Mouse (Mus musculus) heart, embryonic 13.5 days (tissue): ENCODE results near the gene Fam13a. TPM values are rescaled to one million over a fixed set of nuclear protein-coding genes. Genes with fewer than 3 reads are reported as not detected.

ENCODE experiments used
- ATAC-seq: fragments of 200-750 bp; cut with Nextera tagmentation; 2 replicates; pipeline ENCODE4 v1.8.0; 2017; ENCODE audit warnings: moderate TSS enrichment; ENCODE audit not compliant: insufficient number of reproducible peaks, low FRiP score, low TSS enrichment; ENCODE audit errors: extremely low read depth
- H3K27ac ChIP-seq: fragments of 300-500 bp; sonication (generic); replicated peaks from 2 replicates; pipeline ENCODE4 v1.5.1; 2015; ENCODE audit warnings: moderate library complexity, mild to moderate bottlenecking, inconsistent platforms
- H3K27me3 ChIP-seq: fragments of 300-500 bp; sonication (generic); replicated peaks from 2 replicates; pipeline ENCODE4 v1.6.1; 2015; ENCODE audit warnings: mild to moderate bottlenecking, inconsistent platforms
- H3K36me3 ChIP-seq: fragments of 300-500 bp; sonication (generic); 2 replicates; pipeline ENCODE4 v1.6.1; 2015; ENCODE audit warnings: mild to moderate bottlenecking, inconsistent platforms
- H3K4me1 ChIP-seq: fragments of 300-500 bp; sonication (generic); 2 replicates; pipeline ENCODE4 v1.6.1; 2015; ENCODE audit warnings: inconsistent platforms
- H3K4me2 ChIP-seq: fragments of 300-500 bp; sonication (generic); 2 replicates; pipeline ENCODE4 v1.6.1; 2015; ENCODE audit warnings: inconsistent platforms, mild to moderate bottlenecking, moderate library complexity
- H3K4me3 ChIP-seq: fragments of 300-500 bp; sonication (generic); 2 replicates; pipeline ENCODE4 v1.5.1; 2015; ENCODE audit warnings: moderate library complexity, mild to moderate bottlenecking, inconsistent platforms
- H3K9ac ChIP-seq: fragments of 300-500 bp; sonication (generic); 2 replicates; pipeline ENCODE4 v1.6.1; 2015; ENCODE audit warnings: inconsistent platforms, mild to moderate bottlenecking, moderate library complexity
- H3K9me3 ChIP-seq: fragments of 300-500 bp; sonication (generic); 2 replicates; pipeline ENCODE4 v1.6.1; 2016; ENCODE audit warnings: inconsistent platforms
- WGBS: fragments of 180-500 bp; shearing (Covaris S2); methylation state at CpG from one replicate; pipeline ENCODE4 v1.1.7; 2015; ENCODE audit warnings: mixed read lengths; 5-methylcytosine and 5-hydroxymethylcytosine counted together
- polyA plus RNA-seq: library from polyadenylated mRNA; unstranded; fragments of >200 nt; fragmentation: Nextera tagmentation; extraction: Ambion mirVana; gene quantifications from 2 replicates; pipeline ENCODE4 v1.2.1, GENCODE M21; 2015

The Fam13a gene
- polyA plus RNA-seq, 1 experiment from 2014 or later, result 5.7 TPM

DNA sequence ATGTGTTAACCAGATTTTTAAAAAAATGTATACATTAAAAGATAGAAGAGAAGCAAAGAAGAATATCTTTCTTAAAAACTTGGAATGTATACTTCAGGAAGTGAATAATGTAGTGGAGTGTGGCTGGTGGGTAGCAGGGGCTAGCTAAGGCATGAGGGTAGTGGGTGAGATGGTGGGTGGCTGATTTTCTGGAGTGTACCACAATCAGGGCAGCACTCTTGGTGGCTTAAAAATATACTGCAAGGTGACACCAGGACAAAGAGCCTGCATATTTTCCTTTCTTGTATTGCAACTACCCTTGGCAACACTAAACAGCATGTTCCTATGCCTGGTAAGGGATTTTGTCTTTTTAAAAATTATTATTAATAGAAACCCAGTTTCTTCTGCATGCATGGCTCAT, 59.8 kb downstream of the Fam13a start:
- Histone ChIP-seq H3K27me3 (no peaks in the 10 kb centered on the region), H3K4me1 (peaks cover 5% of the 10 kb centered on the region; the same call in 1 of the 2 replicates), H3K4me3 (no peak overlapping the region), H3K4me2 (no peak overlapping the region), H3K27ac (no peak overlapping the region), H3K9me3 (no peaks in the 10 kb centered on the region), H3K36me3 (peaks cover 10% of the 10 kb centered on the region; the same call in 1 of the 2 replicates), H3K9ac (no peak overlapping the region)
- ATAC-seq, result no peak

DNA sequence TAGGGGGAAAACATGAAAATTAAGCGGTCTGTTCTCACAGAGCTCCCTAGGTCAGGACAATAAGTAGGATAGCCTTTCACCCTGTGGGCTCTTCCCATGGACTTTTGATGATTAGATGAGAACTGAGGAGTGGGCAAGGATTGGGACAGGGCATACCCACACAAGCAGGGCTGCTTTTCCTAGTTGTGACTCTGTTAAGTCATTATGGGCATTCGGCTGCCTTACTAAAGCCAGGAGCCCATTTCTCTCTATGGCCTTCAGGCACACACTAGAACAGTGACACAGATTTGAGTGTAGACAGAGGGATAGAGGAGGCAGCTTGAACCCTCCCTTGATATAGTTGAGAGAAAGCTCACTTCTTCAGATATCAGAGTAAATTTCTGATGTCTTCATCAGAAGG, 60.3 kb downstream of the Fam13a start:
- Histone ChIP-seq H3K9ac (no peak overlapping the region), H3K27me3 (no peaks in the 10 kb centered on the region), H3K4me2 (no peak overlapping the region), H3K9me3 (no peaks in the 10 kb centered on the region), H3K4me1 (peaks cover 5% of the 10 kb centered on the region; the same call in 1 of the 2 replicates), H3K36me3 (peaks cover 6% of the 10 kb centered on the region; the same call in 1 of the 2 replicates), H3K4me3 (no peak overlapping the region), H3K27ac (no peak overlapping the region)
- WGBS, result 82% methylated on average over 2 of the region's 2 CpGs
- ATAC-seq, result no peak

DNA sequence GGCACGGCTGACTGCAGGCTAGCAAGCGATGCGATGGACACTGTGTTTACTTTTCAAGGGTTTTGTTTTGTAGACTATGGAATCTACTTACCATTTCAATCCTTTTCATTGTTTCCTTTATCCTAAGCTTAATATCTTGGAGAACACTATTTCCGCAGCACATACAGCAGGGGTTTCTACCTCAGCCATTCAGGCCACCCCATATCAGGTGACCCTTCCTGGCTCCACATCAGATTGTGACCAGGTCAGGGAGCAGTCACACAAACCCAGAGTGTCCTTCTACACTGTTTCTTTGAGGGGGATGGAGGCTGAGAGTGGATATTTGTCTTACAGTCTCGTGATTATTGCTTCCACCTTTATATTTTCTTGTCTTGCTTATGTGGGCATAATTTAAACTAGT, 61.7 kb downstream of the Fam13a start:
- no peak overlapping the region for H3K4me3 ChIP-seq
- H3K9ac ChIP-seq, result no peak overlapping the region
- ATAC-seq, result no peak
- H3K9me3 ChIP-seq, result no peaks in the 10 kb centered on the region
- no peaks in the 10 kb centered on the region for H3K27me3 ChIP-seq
- WGBS, result 79% methylated on average over 5 of the region's 5 CpGs
- 0 out of 2 replicates have a peak, but pooled peaks cover 5% of the 10 kb centered on the region for H3K36me3 ChIP-seq
- peaks cover 5% of the 10 kb centered on the region; the same call in 1 of the 2 replicates for H3K4me1 ChIP-seq
- H3K27ac ChIP-seq, result no peak overlapping the region
- no peak overlapping the region for H3K4me2 ChIP-seq

DNA sequence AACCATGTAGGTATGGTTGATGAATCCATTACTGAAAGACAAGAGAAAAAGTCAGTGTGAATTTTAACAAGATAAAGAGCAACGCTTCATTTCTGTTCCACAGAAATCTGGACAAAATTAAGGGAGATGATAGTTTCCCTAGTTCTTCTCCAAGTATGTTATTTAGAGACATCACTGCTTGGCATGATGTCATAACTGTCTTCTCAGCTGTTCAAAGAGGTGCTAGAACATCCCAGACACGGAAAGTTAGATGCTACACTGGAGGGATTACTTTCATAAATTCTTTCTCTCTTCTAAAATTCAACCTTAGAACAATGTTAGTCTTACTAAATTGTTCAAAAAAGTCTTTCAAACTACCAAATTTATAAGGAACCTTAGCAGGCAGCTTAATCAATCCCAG, 63.8 kb downstream of the Fam13a start:
- WGBS, result 80% methylated on average over 2 of the region's 2 CpGs
- Histone ChIP-seq H3K4me3 (no peak overlapping the region), H3K4me1 (peaks cover 5% of the 10 kb centered on the region; the same call in 1 of the 2 replicates), H3K4me2 (no peak overlapping the region), H3K36me3 (peaks cover 9% of the 10 kb centered on the region), H3K27me3 (no peaks in the 10 kb centered on the region), H3K9me3 (no peaks in the 10 kb centered on the region), H3K27ac (no peak overlapping the region), H3K9ac (no peak overlapping the region)
- ATAC-seq, result no peak

DNA sequence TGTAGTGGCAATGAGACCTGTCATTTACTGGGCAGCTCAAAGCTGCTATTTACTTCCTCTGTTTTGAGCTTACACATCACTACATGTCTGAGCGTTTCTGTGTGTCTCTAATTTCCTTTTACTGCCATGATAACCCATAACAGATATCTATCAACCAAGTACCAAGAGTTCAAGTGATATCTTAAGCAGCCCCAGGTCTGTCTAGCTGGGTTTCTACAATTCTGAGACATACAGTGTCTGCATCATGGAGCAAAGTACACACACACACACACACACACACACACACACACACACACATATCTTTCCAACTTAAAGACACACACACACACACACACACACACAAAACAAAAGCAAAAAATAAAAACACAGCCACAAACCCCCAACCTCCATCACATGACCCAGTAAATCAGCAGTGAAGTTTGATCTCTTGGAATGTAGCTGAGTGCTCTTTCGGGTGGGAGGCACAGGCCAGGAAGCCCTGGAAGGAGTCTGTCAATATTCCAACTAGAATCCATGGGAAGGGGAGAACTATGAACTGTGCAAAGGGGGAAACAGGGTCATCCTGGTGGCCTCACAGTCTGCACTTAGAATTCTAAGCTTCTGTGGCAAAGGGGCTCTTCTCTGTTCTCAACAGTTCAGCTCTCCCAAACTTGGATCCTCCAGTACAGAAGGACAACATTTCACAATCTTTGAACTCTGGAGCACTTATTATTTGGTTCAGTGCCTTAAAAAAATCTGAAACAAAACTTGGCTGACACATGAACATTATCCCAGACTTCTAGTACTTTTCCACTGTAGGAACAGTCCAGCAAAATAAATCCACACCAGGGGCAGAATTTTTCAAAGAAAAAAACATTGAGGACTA, 73.0 kb downstream of the Fam13a start:
- no peak overlapping the region for H3K9ac ChIP-seq
- no peak overlapping the region for H3K4me3 ChIP-seq
- no peak overlapping the region for H3K27ac ChIP-seq
- WGBS, result 40% methylated on average over 2 of the region's 2 CpGs
- peaks cover 40% of the 10 kb centered on the region for H3K36me3 ChIP-seq
- no peaks in the 10 kb centered on the region for H3K9me3 ChIP-seq
- H3K27me3 ChIP-seq, result no peaks in the 10 kb centered on the region
- H3K4me1 ChIP-seq, result no peaks in the 10 kb centered on the region
- no peak for ATAC-seq
- H3K4me2 ChIP-seq, result no peak overlapping the region

DNA sequence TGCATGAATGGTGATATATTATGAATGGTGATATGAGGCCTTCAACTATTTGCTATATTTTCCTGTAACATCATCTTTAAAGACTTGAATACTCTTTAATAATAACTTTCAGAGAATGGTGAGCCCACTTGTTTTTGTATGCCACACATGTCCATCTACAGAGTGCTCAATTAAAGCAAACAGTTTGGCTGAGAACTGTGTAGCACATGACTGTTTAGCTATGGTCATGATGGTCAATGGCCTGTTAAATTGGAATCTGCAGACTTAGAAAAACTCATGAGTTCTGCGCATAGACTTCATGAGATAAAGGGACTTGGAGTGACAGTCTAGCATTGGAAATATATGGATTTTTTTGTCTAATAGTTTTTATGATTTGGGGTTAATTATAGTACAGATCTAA, 73.9 kb downstream of the Fam13a start:
- Histone ChIP-seq H3K27me3 (no peaks in the 10 kb centered on the region), H3K9ac (no peak overlapping the region), H3K4me2 (no peak overlapping the region), H3K27ac (no peak overlapping the region), H3K4me1 (no peaks in the 10 kb centered on the region), H3K4me3 (no peak overlapping the region), H3K9me3 (no peaks in the 10 kb centered on the region), H3K36me3 (peaks cover 43% of the 10 kb centered on the region)
- WGBS, result 93% methylated on average over 1 of the region's 1 CpGs
- ATAC-seq, result no peak

DNA sequence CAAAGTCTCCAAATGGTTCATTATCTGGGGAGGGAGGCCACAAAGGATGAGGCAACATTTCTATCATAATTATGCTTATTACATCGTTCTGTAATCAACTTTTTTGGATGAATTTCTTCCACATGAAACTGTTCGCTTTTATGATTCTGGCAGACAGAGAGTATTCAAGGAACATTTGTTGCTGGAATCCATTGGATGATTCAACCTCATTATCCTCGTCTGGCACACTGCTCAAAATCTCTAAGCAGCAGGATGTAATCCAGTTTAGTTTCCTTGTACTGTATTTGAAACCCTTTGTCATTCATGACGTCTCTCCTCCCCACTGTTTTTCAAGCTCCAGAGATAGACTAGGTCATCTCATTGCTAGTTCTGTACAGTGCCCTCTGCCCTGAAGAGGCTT, 77.5 kb downstream of the Fam13a start:
- Histone ChIP-seq H3K4me1 (no peaks in the 10 kb centered on the region), H3K4me2 (no peak overlapping the region), H3K27me3 (no peaks in the 10 kb centered on the region), H3K4me3 (no peak overlapping the region), H3K36me3 (peaks cover 29% of the 10 kb centered on the region), H3K27ac (no peak overlapping the region), H3K9ac (no peak overlapping the region), H3K9me3 (no peaks in the 10 kb centered on the region)
- 65% methylated on average over 4 of the region's 4 CpGs for WGBS
- ATAC-seq, result no peak

DNA sequence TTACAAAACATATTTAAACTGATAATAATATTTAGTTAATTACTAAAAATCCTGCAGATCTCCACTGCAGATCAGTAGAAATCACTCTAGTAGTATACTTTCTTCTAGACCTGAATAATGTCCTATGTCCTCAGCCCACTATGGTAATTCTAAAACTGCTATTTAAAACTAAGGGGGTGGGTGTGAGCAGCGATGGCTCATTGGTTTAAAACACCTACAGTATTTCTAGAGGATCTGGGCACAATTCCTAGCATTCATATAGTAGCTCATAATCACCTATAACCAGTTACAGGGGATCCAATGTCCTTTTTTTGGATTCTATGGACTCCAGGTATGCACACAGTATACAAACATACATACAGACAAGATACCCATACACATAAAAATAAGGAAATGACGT, 78.1 kb downstream of the Fam13a start:
- H3K4me2 ChIP-seq, result no peak overlapping the region
- no peak for ATAC-seq
- no peaks in the 10 kb centered on the region for H3K4me1 ChIP-seq
- H3K36me3 ChIP-seq, result peaks cover 29% of the 10 kb centered on the region
- no peaks in the 10 kb centered on the region for H3K27me3 ChIP-seq
- no peaks in the 10 kb centered on the region for H3K9me3 ChIP-seq
- 55% methylated on average over 2 of the region's 2 CpGs for WGBS
- H3K4me3 ChIP-seq, result no peak overlapping the region
- H3K9ac ChIP-seq, result no peak overlapping the region
- H3K27ac ChIP-seq, result no peak overlapping the region

DNA sequence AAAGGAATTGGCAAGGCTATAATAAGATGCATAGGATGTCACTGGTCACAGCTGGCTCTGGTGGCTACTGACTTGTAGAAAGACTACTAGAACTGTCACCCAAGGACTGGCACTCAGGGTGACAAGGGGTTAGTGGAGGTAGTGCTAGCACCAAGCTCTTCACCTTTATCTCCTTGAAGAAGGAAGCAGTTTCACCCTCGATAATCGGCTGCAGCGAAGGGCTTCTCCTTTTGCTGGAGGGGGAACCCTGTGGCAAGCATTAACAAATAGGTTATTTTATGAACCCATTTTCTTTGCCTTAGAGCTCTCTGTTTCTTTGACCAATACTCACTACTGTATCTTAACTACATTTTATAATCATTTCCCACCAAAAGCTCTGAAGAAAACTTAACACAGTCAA, 80.4 kb downstream of the Fam13a start:
- H3K4me2 ChIP-seq, result no peak overlapping the region
- H3K9ac ChIP-seq, result no peak overlapping the region
- no peak for ATAC-seq
- peaks cover 29% of the 10 kb centered on the region for H3K36me3 ChIP-seq
- H3K9me3 ChIP-seq, result no peaks in the 10 kb centered on the region
- no peak overlapping the region for H3K27ac ChIP-seq
- no peaks in the 10 kb centered on the region for H3K4me1 ChIP-seq
- H3K4me3 ChIP-seq, result no peak overlapping the region
- WGBS, result 87% methylated on average over 3 of the region's 3 CpGs
- H3K27me3 ChIP-seq, result no peaks in the 10 kb centered on the region

DNA sequence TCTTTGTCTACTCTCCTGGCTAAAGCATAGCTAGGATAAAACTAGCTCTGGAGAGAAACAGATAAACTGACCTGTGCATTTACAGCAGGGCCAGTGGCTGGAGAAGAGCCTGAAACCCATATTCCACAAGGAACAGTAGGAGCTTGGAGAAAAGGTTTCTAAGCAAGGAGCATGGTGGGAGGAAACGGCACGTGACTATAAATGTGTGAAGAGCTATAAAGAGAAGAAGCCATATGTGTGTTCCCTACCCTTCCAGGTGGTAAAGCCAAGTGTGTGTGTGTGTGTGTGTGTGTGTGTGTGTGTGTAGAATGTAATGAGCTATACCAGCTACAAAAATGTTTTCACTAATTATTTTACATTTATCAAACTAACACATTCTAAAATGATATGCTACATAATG, 82.1 kb downstream of the Fam13a start:
- H3K27ac ChIP-seq, result no peak overlapping the region
- H3K4me2 ChIP-seq, result no peak overlapping the region
- no peaks in the 10 kb centered on the region for H3K4me1 ChIP-seq
- 83% methylated on average over 2 of the region's 2 CpGs for WGBS
- H3K4me3 ChIP-seq, result no peak overlapping the region
- H3K9me3 ChIP-seq, result no peaks in the 10 kb centered on the region
- H3K9ac ChIP-seq, result no peak overlapping the region
- peaks cover 25% of the 10 kb centered on the region for H3K36me3 ChIP-seq
- no peaks in the 10 kb centered on the region for H3K27me3 ChIP-seq
- ATAC-seq, result no peak

DNA sequence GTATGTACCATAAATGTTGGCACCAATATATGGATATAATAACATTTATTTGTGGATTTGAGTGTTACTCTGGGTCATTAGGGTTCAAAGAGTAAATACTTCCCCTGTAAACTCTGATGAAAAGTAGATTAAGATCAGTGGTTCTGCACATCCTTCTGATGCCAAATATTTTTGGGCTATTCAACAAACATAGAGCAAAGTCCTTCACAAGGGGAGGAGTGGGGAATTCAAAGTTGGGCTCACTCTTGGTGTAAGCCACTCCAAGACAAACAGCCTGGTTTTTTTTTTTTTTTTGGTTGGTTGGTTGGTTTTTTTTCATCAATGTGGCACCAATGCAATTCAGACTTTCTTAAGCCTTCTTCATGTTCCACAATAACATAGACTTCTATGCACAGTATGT, 86.6 kb downstream of the Fam13a start:
- Histone ChIP-seq H3K4me1 (no peaks in the 10 kb centered on the region), H3K4me2 (no peak overlapping the region)

DNA sequence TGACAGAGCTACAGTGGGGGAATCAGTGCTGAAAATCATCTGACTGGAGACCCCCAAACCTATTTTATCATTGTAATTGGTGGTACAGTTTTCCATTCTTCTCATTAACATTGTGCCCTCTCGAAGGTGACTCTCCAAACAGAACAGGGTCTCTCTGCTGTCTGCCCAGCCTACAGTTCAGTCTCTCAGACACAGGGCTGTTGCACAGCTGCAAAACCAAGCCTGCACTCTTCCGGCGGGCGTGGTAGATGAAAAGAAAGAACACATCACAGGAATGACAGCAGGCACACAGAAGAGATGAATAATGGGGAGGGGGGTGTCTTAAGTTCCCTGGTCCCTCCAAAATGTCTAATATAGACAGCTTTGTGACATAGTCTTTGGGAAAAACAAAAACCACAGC, 90.2 kb downstream of the Fam13a start:
- peaks cover 21% of the 10 kb centered on the region for H3K36me3 ChIP-seq
- no peak overlapping the region for H3K4me3 ChIP-seq
- no peak overlapping the region for H3K9ac ChIP-seq
- WGBS, result 76% methylated on average over 4 of the region's 4 CpGs
- H3K4me2 ChIP-seq, result no peak overlapping the region
- peaks cover 8% of the 10 kb centered on the region; the same call in 1 of the 2 replicates for H3K4me1 ChIP-seq
- no peak overlapping the region for H3K27ac ChIP-seq
- no peaks in the 10 kb centered on the region for H3K27me3 ChIP-seq
- no peak for ATAC-seq
- no peaks in the 10 kb centered on the region for H3K9me3 ChIP-seq

More for the DNA sequence above, 86.6 kb downstream of the Fam13a start:
- Histone ChIP-seq H3K27ac (no peak overlapping the region), H3K9ac (no peak overlapping the region), H3K9me3 (no peaks in the 10 kb centered on the region), H3K36me3 (peaks cover 21% of the 10 kb centered on the region), H3K4me3 (no peak overlapping the region), H3K27me3 (no peaks in the 10 kb centered on the region)
- no peak for ATAC-seq
